Mouse (Mus musculus): ENCODE results near the gene Gpsm3.
A peak's percentile ranks its signal among the peaks of the same experiment; 100 is the strongest.

The Gpsm3 gene

GRCm38 (mm10) chr17:34631647-34632046 is 42.0 kb downstream of the Gpsm3 start:
- no peak for DNase-seq

- DNase-seq, result peak; percentile 61 to 72
Measured at GRCm38 (mm10) chr17:34632261-34632691, 42.7 kb downstream of the Gpsm3 start.

DNA sequence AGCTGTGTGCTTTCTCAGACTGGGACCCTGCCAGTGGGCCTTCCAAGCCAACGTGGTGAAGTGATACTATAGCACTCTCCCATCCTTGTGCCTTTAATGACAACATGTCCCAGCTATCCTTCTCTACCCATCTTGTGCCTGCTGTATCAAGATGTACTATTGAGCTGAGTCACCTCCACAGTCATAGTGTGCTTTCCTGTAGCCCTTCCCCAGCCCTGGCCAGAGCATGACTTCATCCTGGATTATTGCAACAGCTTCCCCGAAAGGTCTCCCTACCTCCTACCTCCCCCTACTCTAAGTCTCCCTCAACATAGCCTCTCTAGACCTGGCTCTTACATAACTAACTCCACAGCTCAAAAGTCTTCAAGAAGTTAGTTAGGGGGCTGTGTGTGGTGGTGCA is 46.1 kb downstream of the Gpsm3 start:
- no peak for DNase-seq

DNA sequence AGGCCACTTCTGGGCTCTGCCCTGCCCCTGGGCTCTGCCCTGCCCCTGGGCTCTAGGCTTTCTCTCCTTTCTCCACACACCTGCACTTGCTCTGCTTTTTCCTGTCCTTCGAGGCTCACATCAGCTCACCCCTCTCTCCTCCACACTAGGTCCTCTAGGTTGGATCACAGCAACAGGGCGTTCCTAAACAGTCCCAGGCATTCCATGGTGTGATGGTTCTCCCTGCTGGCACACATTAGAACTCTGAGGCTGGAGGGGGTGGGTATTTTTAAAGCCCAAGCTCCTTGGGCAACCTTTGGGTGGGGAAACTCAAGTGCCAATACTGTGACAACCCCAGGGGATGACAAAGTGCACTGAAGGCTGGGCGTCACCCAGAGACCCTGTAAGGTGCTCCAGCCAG is 47.9 kb downstream of the Gpsm3 start:
- DNase-seq, result no peak

- no peak for DNase-seq
Measured at GRCm38 (mm10) chr17:34639461-34640255, 50.1 kb downstream of the Gpsm3 start.

- DNase-seq, result no peak
Measured at GRCm38 (mm10) chr17:34640778-34641601, 51.4 kb downstream of the Gpsm3 start.
